Mouse (Mus musculus) heart, postnatal 36 days (tissue): ENCODE measurements around the gene Olfr1314. TPM values are rescaled to one million over a fixed set of nuclear protein-coding genes. Genes with fewer than 3 reads are reported as not detected.

Experiments
- DNase-seq, 2 experiments: peaks; one replicate each; pipeline ENCODE4 v3.0.0; 2021 to 2022
- intact Hi-C: fragments of 180-260 bp; cut with DNase I; formaldehyde crosslinking; loops from one replicate; pipeline ENCODE4 v1.15.1; 2025
- total RNA-seq, 2 experiments: library from RNA; stranded (reverse); gene quantifications; 2 replicates each; pipeline ENCODE4 v1.2.3; 2021

The Olfr1314 gene
- total RNA-seq, result not detected

GRCm38 (mm10) chr2:112096681-112097080 is at the start of gene Olfr1314:
Gene Olfr1314, minus strand, starts transcription at chr2:112096781.
- DNase-seq, result no peak
- intact Hi-C loops, result no loop called here

- intact Hi-C loops, result no loop called here
- no peak for DNase-seq
These were observed 43.4 kb upstream of the Olfr1314 start, which contains the start of gene Olfr1317 for GRCm38 (mm10) chr2:112140029-112140428. Gene Olfr1317, plus strand, starts transcription at chr2:112140329.

GRCm38 (mm10) chr2:112134877-112135276 is 38.3 kb upstream of the Olfr1314 start, which contains the start of gene Olfr1316:
Gene Olfr1316, minus strand, starts transcription at chr2:112134977.
- intact Hi-C loops, result no loop called here
- no peak for DNase-seq

- intact Hi-C loops, result no loop called here
These were observed 18.8 kb upstream of the Olfr1314 start, which contains the start of gene Olfr1315-ps1 for GRCm38 (mm10) chr2:112115340-112115739. Gene Olfr1315-ps1, minus strand, starts transcription at chr2:112115440.

GRCm38 (mm10) chr2:112077743-112078142 is 18.8 kb downstream of the Olfr1314 start, which contains the start of gene Olfr1313:
Gene Olfr1313, minus strand, starts transcription at chr2:112077843.
- no peak for DNase-seq
- intact Hi-C loops, result no loop called here

More at GRCm38 (mm10) chr2:112115340-112115739, 18.8 kb upstream of the Olfr1314 start, which contains the start of gene Olfr1315-ps1:
- DNase-seq, result no peak

GRCm38 (mm10) chr2:112050138-112050537 is 46.4 kb downstream of the Olfr1314 start, which contains the start of gene Olfr1312:
Gene Olfr1312, minus strand, starts transcription at chr2:112050238.
- DNase-seq, result no peak
- intact Hi-C loops, result no loop called here

Other genes with a start within 250 kb of the Olfr1314 start
- gene Olfr1305, start 219.6 kb downstream of the Olfr1314 start, total RNA-seq, result not detected
- not detected for gene Olfr1306, start 180.5 kb downstream of the Olfr1314 start, total RNA-seq
- gene Olfr1307, start 147.3 kb downstream of the Olfr1314 start, total RNA-seq, result under 1 TPM; 0.03 TPM
- not detected for gene Olfr1308, start 131.8 kb downstream of the Olfr1314 start, total RNA-seq
- gene Olfr1309, start 106.5 kb downstream of the Olfr1314 start, total RNA-seq, result not detected
- gene Olfr1310, start 84.1 kb downstream of the Olfr1314 start, total RNA-seq, result not detected
- not detected for gene Olfr1311, start 72.4 kb downstream of the Olfr1314 start, total RNA-seq
- gene Olfr1312, start 46.5 kb downstream of the Olfr1314 start, total RNA-seq, result not detected
- not detected for gene Olfr1313, start 18.9 kb downstream of the Olfr1314 start, total RNA-seq
- gene Olfr1315-ps1, start 18.7 kb upstream of the Olfr1314 start, total RNA-seq, result not detected
- gene Olfr1316, start 38.2 kb upstream of the Olfr1314 start, total RNA-seq, result not detected
- not detected for gene Olfr1317, start 43.5 kb upstream of the Olfr1314 start, total RNA-seq
- gene Olfr1318, start 57.4 kb upstream of the Olfr1314 start, total RNA-seq, result not detected
- 1 to 10 TPM; 2.3 to 2.5 TPM for gene Lpcat4, start 142.7 kb upstream of the Olfr1314 start, total RNA-seq
- not detected for gene Nutm1, start 162.5 kb upstream of the Olfr1314 start, total RNA-seq
- gene Nop10, start 165.1 kb upstream of the Olfr1314 start, total RNA-seq, result 10 to 100 TPM; 61.8 to 62.8 TPM
- gene Slc12a6, start 169.0 kb upstream of the Olfr1314 start, total RNA-seq, result 10 to 100 TPM; 36.0 to 39.9 TPM
- 1 to 10 TPM in 1 of 2 experiments, under 1 TPM in 1; 0.89 to 1.6 TPM for gene Gm21985, start 169.5 kb upstream of the Olfr1314 start, total RNA-seq